Mouse (Mus musculus) forelimb bud, embryonic 11.5 days (tissue): ENCODE measurements around the gene Mta1.

Experiments
- DNase-seq: peaks from one replicate; pipeline ENCODE4 v3.0.0-alpha.2; 2012; ENCODE audit warnings: low read depth, low spot score

Mta1 gene

GRCm38 (mm10) chr12:113186326-113187010, 88.4 kb downstream of the Mta1 start:
- DNase-seq, result no peak
